Mouse (Mus musculus) 3T3-L1 (cell line): ENCODE measurements around the gene Rab11fip4.

Source experiments
- DNase-seq: peaks from one replicate; pipeline ENCODE4 v3.0.0-alpha.2; 2015; ENCODE audit warnings: low read depth, low spot score

Rab11fip4 gene

GRCm38 (mm10) chr11:79590664-79591590 is at the start of gene Rab11fip4:
TSS of gene Rab11fip4 (plus strand) at chr11:79591212.
- DNase-seq = no peak

- no peak for DNase-seq
Observed at GRCm38 (mm10) chr11:79552622-79553021, 38.4 kb upstream of the Rab11fip4 start.

GRCm38 (mm10) chr11:79560536-79560935 is 30.5 kb upstream of the Rab11fip4 start:
- DNase-seq = no peak

GRCm38 (mm10) chr11:79563493-79563892 is 27.5 kb upstream of the Rab11fip4 start:
- no peak for DNase-seq

GRCm38 (mm10) chr11:79566947-79567346 is 24.1 kb upstream of the Rab11fip4 start:
- DNase-seq = no peak

- no peak for DNase-seq
Observed at GRCm38 (mm10) chr11:79568197-79568911, 22.7 kb upstream of the Rab11fip4 start.

- DNase-seq = no peak
Observed at GRCm38 (mm10) chr11:79570319-79570718, 20.7 kb upstream of the Rab11fip4 start.

GRCm38 (mm10) chr11:79573836-79574235 is 17.2 kb upstream of the Rab11fip4 start:
- no peak for DNase-seq

GRCm38 (mm10) chr11:79575383-79576073 is 15.5 kb upstream of the Rab11fip4 start:
- no peak for DNase-seq

- DNase-seq = peak; percentile 87
Observed at GRCm38 (mm10) chr11:79577741-79578140, 13.3 kb upstream of the Rab11fip4 start.

- no peak for DNase-seq
Observed at GRCm38 (mm10) chr11:79580660-79581059, 10.4 kb upstream of the Rab11fip4 start.

GRCm38 (mm10) chr11:79581257-79581656 is 9.8 kb upstream of the Rab11fip4 start:
- DNase-seq = no peak

- DNase-seq = peak; percentile 82
Observed at GRCm38 (mm10) chr11:79584191-79584590, 6.8 kb upstream of the Rab11fip4 start.

GRCm38 (mm10) chr11:79589317-79590075 is 1.5 kb upstream of the Rab11fip4 start:
- no peak for DNase-seq

- DNase-seq = no peak
Observed at GRCm38 (mm10) chr11:79591591-79591975, 571 bp downstream of the Rab11fip4 start.

- peak; percentile 59 for DNase-seq
Observed at GRCm38 (mm10) chr11:79593495-79593894, 2.5 kb downstream of the Rab11fip4 start.

- no peak for DNase-seq
Observed at GRCm38 (mm10) chr11:79610454-79610853, 19.4 kb downstream of the Rab11fip4 start.

GRCm38 (mm10) chr11:79611011-79611666 is 20.1 kb downstream of the Rab11fip4 start:
- peak; percentile 68 for DNase-seq

GRCm38 (mm10) chr11:79612046-79612600 is 21.1 kb downstream of the Rab11fip4 start:
- no peak for DNase-seq

- no peak for DNase-seq
Observed at GRCm38 (mm10) chr11:79613084-79613483, 22.1 kb downstream of the Rab11fip4 start.
